Mouse (Mus musculus) E14TG2a.4 (cell line): ENCODE data around the gene Gm37240.

Source experiments
- H3K27me3 ChIP-seq: 2 replicates; pipeline ENCODE4 v1.6.1; 2014; ENCODE audit warnings: low read length, control low read depth; ENCODE audit not compliant: insufficient read depth
- H3K36me3 ChIP-seq: 2 replicates; pipeline ENCODE4 v1.6.1; 2014; ENCODE audit warnings: low read length, control low read depth; ENCODE audit not compliant: insufficient read depth
- H3K4me1 ChIP-seq: replicated peaks from 2 replicates; pipeline ENCODE4 v1.6.1; 2014; ENCODE audit warnings: low read depth, low read length, control low read depth
- H3K4me3 ChIP-seq: replicated peaks from 2 replicates; pipeline ENCODE4 v1.5.1; 2014; ENCODE audit warnings: mild to moderate bottlenecking, low read length
- H3K9me3 ChIP-seq: 2 replicates; pipeline ENCODE4 v1.6.1; 2014; ENCODE audit warnings: low read length, control low read depth
- CTCF ChIP-seq: conservative IDR thresholded peaks from 2 replicates; pipeline ENCODE4 v1.5.1; 2014; ENCODE audit warnings: low read length
- NANOG ChIP-seq: IDR thresholded peaks from 2 replicates; pipeline ENCODE4 v1.6.1; 2014; ENCODE audit warnings: borderline replicate concordance, low read length, mixed read lengths
- POU5F1 ChIP-seq: IDR thresholded peaks from 2 replicates; pipeline ENCODE4 v1.6.1; 2014; ENCODE audit warnings: low read length, borderline replicate concordance

Gene Gm37240

GRCm38 (mm10) chr3:84774246-84775066 lies 1112.9 kb downstream of the Gm37240 start:
- H3K27me3 ChIP-seq = no peaks in the 10 kb centered on the region
- H3K4me1 ChIP-seq = peaks cover 3% of the 10 kb centered on the region; the same call in 1 of the 2 replicates
- H3K4me3 ChIP-seq = no peak overlapping the region
- H3K36me3 ChIP-seq = no peaks in the 10 kb centered on the region
- H3K9me3 ChIP-seq = no peaks in the 10 kb centered on the region
- no peak for TF ChIP-seq NANOG
- TF ChIP-seq POU5F1 = no peak
- TF ChIP-seq CTCF = no peak

GRCm38 (mm10) chr3:84771980-84772379 lies 1115.3 kb downstream of the Gm37240 start:
- Histone ChIP-seq H3K36me3 (no peaks in the 10 kb centered on the region), H3K4me3 (no peak overlapping the region), H3K9me3 (no peaks in the 10 kb centered on the region), H3K4me1 (peaks cover 4% of the 10 kb centered on the region; the same call in 1 of the 2 replicates), H3K27me3 (no peaks in the 10 kb centered on the region)
- no peak for TF ChIP-seq POU5F1
- no peak for TF ChIP-seq NANOG
- no peak for TF ChIP-seq CTCF

GRCm38 (mm10) chr3:84770518-84770917 lies 1116.8 kb downstream of the Gm37240 start:
- Histone ChIP-seq H3K36me3 (no peaks in the 10 kb centered on the region), H3K4me3 (no peak overlapping the region), H3K9me3 (no peaks in the 10 kb centered on the region), H3K4me1 (peaks cover 4% of the 10 kb centered on the region; the same call in 1 of the 2 replicates), H3K27me3 (no peaks in the 10 kb centered on the region)
- no peak for TF ChIP-seq CTCF
- no peak for TF ChIP-seq NANOG
- no peak for TF ChIP-seq POU5F1

- H3K27me3 ChIP-seq = no peaks in the 10 kb centered on the region
- TF ChIP-seq NANOG (no peak), CTCF (no peak)
These were observed 1117.9 kb downstream of the Gm37240 start for GRCm38 (mm10) chr3:84769411-84769810.

GRCm38 (mm10) chr3:84768940-84769339 lies 1118.4 kb downstream of the Gm37240 start:
- peaks cover 4% of the 10 kb centered on the region; the same call in 1 of the 2 replicates for H3K4me1 ChIP-seq
- TF ChIP-seq CTCF = no peak
- TF ChIP-seq POU5F1 = no peak
- no peak for TF ChIP-seq NANOG
- no peaks in the 10 kb centered on the region for H3K27me3 ChIP-seq
- H3K36me3 ChIP-seq = no peaks in the 10 kb centered on the region
- H3K9me3 ChIP-seq = no peaks in the 10 kb centered on the region
- no peak overlapping the region for H3K4me3 ChIP-seq

More at GRCm38 (mm10) chr3:84769411-84769810, 1117.9 kb downstream of the Gm37240 start:
- Histone ChIP-seq H3K4me3 (no peak overlapping the region), H3K36me3 (no peaks in the 10 kb centered on the region), H3K9me3 (no peaks in the 10 kb centered on the region), H3K4me1 (peaks cover 4% of the 10 kb centered on the region; the same call in 1 of the 2 replicates)

GRCm38 (mm10) chr3:84753816-84754215 lies 1133.5 kb downstream of the Gm37240 start:
- H3K4me1 ChIP-seq = no peaks in the 10 kb centered on the region
- H3K27me3 ChIP-seq = no peaks in the 10 kb centered on the region
- no peaks in the 10 kb centered on the region for H3K9me3 ChIP-seq
- H3K36me3 ChIP-seq = no peaks in the 10 kb centered on the region
- TF ChIP-seq CTCF (no peak), POU5F1 (no peak), NANOG (no peak)
- no peak overlapping the region for H3K4me3 ChIP-seq

GRCm38 (mm10) chr3:84749222-84749621 lies 1138.1 kb downstream of the Gm37240 start:
- H3K36me3 ChIP-seq = no peaks in the 10 kb centered on the region
- no peaks in the 10 kb centered on the region for H3K9me3 ChIP-seq
- no peak overlapping the region for H3K4me3 ChIP-seq
- H3K4me1 ChIP-seq = peaks cover 17% of the 10 kb centered on the region; the same call in 1 of the 2 replicates
- TF ChIP-seq POU5F1 (no peak), NANOG (no peak), CTCF (no peak)
- peaks cover 21% of the 10 kb centered on the region for H3K27me3 ChIP-seq

GRCm38 (mm10) chr3:84748139-84748538 lies 1139.2 kb downstream of the Gm37240 start:
- Histone ChIP-seq H3K36me3 (no peaks in the 10 kb centered on the region), H3K4me1 (peaks cover 17% of the 10 kb centered on the region; the same call in 1 of the 2 replicates), H3K9me3 (no peaks in the 10 kb centered on the region), H3K27me3 (peaks cover 25% of the 10 kb centered on the region), H3K4me3 (no peak overlapping the region)
- TF ChIP-seq NANOG (no peak), POU5F1 (no peak), CTCF (no peak)
